Mouse (Mus musculus) forebrain, embryonic 12.5 days (tissue): ENCODE measurements around the gene Zfp59. TPM values are rescaled to one million over a fixed set of nuclear protein-coding genes. Genes with fewer than 3 reads are reported as not detected.

Experiments used
- ATAC-seq: fragments of 200-750 bp; cut with Nextera tagmentation; 2 replicates; pipeline ENCODE4 v1.8.0; 2017; ENCODE audit warnings: moderate TSS enrichment; ENCODE audit not compliant: low FRiP score
- H3K27ac ChIP-seq: fragments of 300-500 bp; sonication (generic); 2 replicates; pipeline ENCODE4 v1.5.1; 2016; ENCODE audit warnings: mild to moderate bottlenecking
- H3K27me3 ChIP-seq: fragments of 300-500 bp; sonication (generic); 2 replicates; pipeline ENCODE4 v1.6.1; 2016; ENCODE audit warnings: mild to moderate bottlenecking
- H3K36me3 ChIP-seq: fragments of 300-500 bp; sonication (generic); replicated peaks from 2 replicates; pipeline ENCODE4 v1.6.1; 2016; ENCODE audit warnings: mild to moderate bottlenecking
- H3K4me1 ChIP-seq: fragments of 300-500 bp; sonication (generic); 2 replicates; pipeline ENCODE4 v1.6.1; 2016
- H3K4me2 ChIP-seq: fragments of 300-500 bp; sonication (generic); 2 replicates; pipeline ENCODE4 v1.6.1; 2016; ENCODE audit warnings: mild to moderate bottlenecking, moderate library complexity
- H3K4me3 ChIP-seq: fragments of 300-500 bp; sonication (generic); replicated peaks from 2 replicates; pipeline ENCODE4 v1.5.1; 2016; ENCODE audit warnings: mild to moderate bottlenecking
- H3K9ac ChIP-seq: fragments of 300-500 bp; sonication (generic); 2 replicates; pipeline ENCODE4 v1.6.1; 2016; ENCODE audit warnings: mild to moderate bottlenecking
- H3K9me3 ChIP-seq: fragments of 300-500 bp; sonication (generic); 2 replicates; pipeline ENCODE4 v1.6.1; 2016
- WGBS: fragments of 180-500 bp; shearing (Covaris S2); methylation state at CpG from one replicate; pipeline ENCODE4 v1.1.7; 2016; 5-methylcytosine and 5-hydroxymethylcytosine counted together
- polyA plus RNA-seq: library from polyadenylated mRNA; unstranded; fragments of >200 nt; fragmentation: Nextera tagmentation; extraction: Ambion mirVana; gene quantifications from 2 replicates; pipeline ENCODE4 v1.2.1, GENCODE M21; 2016

The Zfp59 gene
- polyA plus RNA-seq, 1 experiment from 2014 or later: 11.7 TPM

GRCm38 (mm10) chr7:27905061-27905848 is 66.8 kb downstream of the Zfp59 start:
- no peak overlapping the region for H3K4me2 ChIP-seq
- H3K9me3 ChIP-seq: 0 out of 2 replicates have a peak, but pooled peaks cover 8% of the 10 kb centered on the region
- no peaks in the 10 kb centered on the region for H3K27me3 ChIP-seq
- H3K4me3 ChIP-seq: no peak overlapping the region
- H3K27ac ChIP-seq: no peak overlapping the region
- ATAC-seq: no peak
- WGBS: 79% methylated on average over 11 of the region's 11 CpGs
- H3K9ac ChIP-seq: no peak overlapping the region
- H3K36me3 ChIP-seq: peaks cover 4% of the 10 kb centered on the region
- H3K4me1 ChIP-seq: no peaks in the 10 kb centered on the region

Other genes with a start within 250 kb of the Zfp59 start
- 81.2 and 84.6 TPM in 2 replicates for gene Akt2, start 247.1 kb upstream of the Zfp59 start, polyA plus RNA-seq
- gene Ttc9b, start 184.7 kb upstream of the Zfp59 start, polyA plus RNA-seq: 21.4 and 24.8 TPM in 2 replicates
- 15.4 and 16.2 TPM in 2 replicates for gene Map3k10, start 164.0 kb upstream of the Zfp59 start, polyA plus RNA-seq
- gene Zfp607b, start 149.3 kb upstream of the Zfp59 start, polyA plus RNA-seq: 9.6 and 10.1 TPM in 2 replicates
- 108 and 118 TPM in 2 replicates for gene Zfp60, start 107.2 kb upstream of the Zfp59 start, polyA plus RNA-seq
- 2.7 and 3.2 TPM in 2 replicates for gene Zfp626, start 31.4 kb upstream of the Zfp59 start, polyA plus RNA-seq
- gene Zfp607a, start 18.9 kb downstream of the Zfp59 start, polyA plus RNA-seq: 3.5 and 3.6 TPM in 2 replicates
- 15.4 and 15.9 TPM in 2 replicates for gene Zfp974, start 90.9 kb downstream of the Zfp59 start, polyA plus RNA-seq
- gene Zfp780b, start 140.6 kb downstream of the Zfp59 start, polyA plus RNA-seq: 23.7 and 26.1 TPM in 2 replicates
- gene Zfp850, start 175.5 kb downstream of the Zfp59 start, polyA plus RNA-seq: 7.4 and 7.7 TPM in 2 replicates
- 374 and 379 TPM in 2 replicates for gene Psmc4, start 211.5 kb downstream of the Zfp59 start, polyA plus RNA-seq
- 0.20 and 0.26 TPM in 2 replicates for gene Fcgbp, start 232.6 kb downstream of the Zfp59 start, polyA plus RNA-seq